Mouse (Mus musculus) CD4-positive naive resting alpha-beta T cell, adult 57 days (primary cell): ENCODE measurements around the gene Rbm48. TPM values are rescaled to one million over a fixed set of nuclear protein-coding genes. Genes with fewer than 3 reads are reported as not detected.

ENCODE experiments used
- total RNA-seq: library from RNA; stranded (reverse); gene quantifications from one replicate; pipeline ENCODE4 v1.2.4, GENCODE M21; 2023

The Rbm48 gene
- 82.6 TPM for total RNA-seq

GRCm38 (mm10) chr5:3596399-3596766 lies at the start of gene Rbm48:
Gene Rbm48 (minus strand): TSS chr5:3596585.

GRCm38 (mm10) chr5:3595693-3596398 lies 539 bp downstream of the Rbm48 start, which contains the start of gene Pex1:
Gene Pex1 (plus strand): TSS chr5:3596066.

GRCm38 (mm10) chr5:3571266-3571665 lies 25.1 kb downstream of the Rbm48 start, which contains the start of gene 1700109H08Rik:
Gene 1700109H08Rik (plus strand): TSS chr5:3571566.

GRCm38 (mm10) chr5:3543629-3544479 lies 52.5 kb downstream of the Rbm48 start, which contains the start of gene Fam133b:
Gene Fam133b (plus strand): TSS chr5:3543833.

Other genes starting within 250 kb of the Rbm48 start
- 97.9 TPM for gene Fam133b, start 52.8 kb downstream of the Rbm48 start, total RNA-seq
- gene 1700109H08Rik, start 25.0 kb downstream of the Rbm48 start, total RNA-seq, result 32.3 TPM
- gene Pex1, start 519 bp downstream of the Rbm48 start, total RNA-seq, result 20.8 TPM
- not detected for gene Tmbim7, start 54.6 kb upstream of the Rbm48 start, total RNA-seq
- gene Gatad1, start 60.6 kb upstream of the Rbm48 start, total RNA-seq, result 48.0 TPM
- 100 TPM for gene Ankib1, start 206.3 kb upstream of the Rbm48 start, total RNA-seq
- 88.9 TPM for gene Krit1, start 206.6 kb upstream of the Rbm48 start, total RNA-seq
- gene Lrrd1, start 248.6 kb upstream of the Rbm48 start, total RNA-seq, result not detected